Mouse (Mus musculus) liver, embryonic 15.5 days (tissue): Measurements from ENCODE around the gene Cep57l1. TPM values are rescaled to one million over a fixed set of nuclear protein-coding genes. Genes with fewer than 3 reads are reported as not detected.

Experiments
- ATAC-seq: fragments of 200-750 bp; cut with Nextera tagmentation; 2 replicates; pipeline ENCODE4 v1.8.0; 2017; ENCODE audit warnings: moderate number of reproducible peaks, mild to moderate bottlenecking, moderate library complexity; ENCODE audit not compliant: insufficient read depth
- H3K27ac ChIP-seq: fragments of 300-500 bp; sonication (generic); replicated peaks from 2 replicates; pipeline ENCODE4 v1.5.1; 2015; ENCODE audit warnings: mild to moderate bottlenecking, inconsistent platforms
- H3K27me3 ChIP-seq: fragments of 300-500 bp; sonication (generic); 2 replicates; pipeline ENCODE4 v1.6.1; 2015; ENCODE audit warnings: mild to moderate bottlenecking, inconsistent platforms
- H3K36me3 ChIP-seq: fragments of 300-500 bp; sonication (generic); replicated peaks from 2 replicates; pipeline ENCODE4 v1.6.1; 2015; ENCODE audit warnings: moderate library complexity, mild to moderate bottlenecking, inconsistent platforms
- H3K4me1 ChIP-seq: fragments of 300-500 bp; sonication (generic); replicated peaks from 2 replicates; pipeline ENCODE4 v1.6.1; 2015; ENCODE audit warnings: inconsistent platforms
- H3K4me2 ChIP-seq: fragments of 300-500 bp; sonication (generic); 2 replicates; pipeline ENCODE4 v1.6.1; 2015; ENCODE audit warnings: moderate library complexity, mild to moderate bottlenecking, inconsistent platforms
- H3K4me3 ChIP-seq: fragments of 300-500 bp; sonication (generic); replicated peaks from 2 replicates; pipeline ENCODE4 v1.5.1; 2015; ENCODE audit warnings: mild to moderate bottlenecking, inconsistent platforms
- H3K9ac ChIP-seq: fragments of 300-500 bp; sonication (generic); 2 replicates; pipeline ENCODE4 v1.6.1; 2015; ENCODE audit warnings: moderate library complexity, mild to moderate bottlenecking, inconsistent platforms
- H3K9me3 ChIP-seq: fragments of 300-500 bp; sonication (generic); replicated peaks from 2 replicates; pipeline ENCODE4 v1.6.1; 2016; ENCODE audit warnings: inconsistent platforms
- WGBS: fragments of 180-500 bp; shearing (Covaris S2); methylation state at CpG from one replicate; pipeline ENCODE4 v1.1.7; 2015; ENCODE audit warnings: mixed read lengths; ENCODE audit not compliant: insufficient replicate concordance; 5-methylcytosine and 5-hydroxymethylcytosine counted together
- polyA plus RNA-seq: library from polyadenylated mRNA; unstranded; fragments of >200 nt; fragmentation: Nextera tagmentation; extraction: Ambion mirVana; gene quantifications from 2 replicates; pipeline ENCODE4 v1.2.1, GENCODE M21; 2015

The Cep57l1 gene
- polyA plus RNA-seq, 1 experiment from 2014 or later = 13.3 TPM

DNA sequence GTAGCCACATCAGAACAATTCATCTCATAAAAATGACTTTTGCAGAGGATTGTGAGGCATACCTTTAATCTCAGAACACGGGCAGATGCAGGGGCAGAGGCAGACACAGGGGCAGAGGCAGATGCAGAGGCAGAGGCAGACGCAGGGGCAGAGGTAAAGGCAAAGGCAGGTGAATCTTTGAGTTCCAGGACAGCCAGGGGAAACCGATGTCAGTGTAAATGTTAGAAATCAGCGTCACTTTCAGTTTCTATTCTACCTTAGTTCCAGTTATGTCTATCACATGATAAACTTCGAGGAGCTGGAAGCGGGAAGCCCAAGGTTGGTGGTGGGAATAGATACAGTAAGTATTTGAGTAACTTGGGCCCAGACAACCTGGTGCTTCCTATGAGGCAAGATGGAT lies 42.4 kb downstream of the Cep57l1 start:
- Histone ChIP-seq H3K27ac (no peak overlapping the region), H3K4me1 (no peaks in the 10 kb centered on the region), H3K9ac (no peak overlapping the region), H3K36me3 (no peaks in the 10 kb centered on the region), H3K4me2 (no peak overlapping the region), H3K9me3 (no peaks in the 10 kb centered on the region), H3K4me3 (no peak overlapping the region), H3K27me3 (no peaks in the 10 kb centered on the region)
- ATAC-seq = no peak
- WGBS = 83% methylated on average over 6 of the region's 6 CpGs

GRCm38 (mm10) chr10:41766280-41766679 lies 43.4 kb downstream of the Cep57l1 start:
- Histone ChIP-seq H3K4me1 (no peaks in the 10 kb centered on the region), H3K36me3 (no peaks in the 10 kb centered on the region), H3K4me3 (no peak overlapping the region), H3K9me3 (no peaks in the 10 kb centered on the region), H3K9ac (no peak overlapping the region), H3K4me2 (no peak overlapping the region), H3K27me3 (no peaks in the 10 kb centered on the region), H3K27ac (no peak overlapping the region)
- WGBS = 69% methylated on average over 4 of the region's 4 CpGs
- no peak for ATAC-seq

DNA sequence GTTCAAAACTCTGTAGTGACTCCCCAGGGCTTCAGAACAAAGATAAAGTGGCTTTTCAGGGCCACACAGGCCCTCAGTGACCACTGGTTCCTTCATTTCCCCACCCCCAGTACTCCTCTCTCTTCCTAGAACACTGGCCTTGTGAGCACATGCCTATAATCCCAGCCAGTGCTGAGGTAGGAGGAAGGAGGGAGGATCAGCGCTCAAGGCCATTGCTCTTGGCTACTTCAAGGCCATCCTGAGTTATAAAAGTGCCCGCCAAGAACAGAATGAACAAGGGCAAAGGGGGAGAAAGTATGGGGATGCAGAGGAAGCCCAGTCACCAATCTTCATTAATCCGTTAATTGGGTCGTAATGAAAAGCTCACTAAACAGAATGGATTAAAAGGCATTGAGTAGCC lies 44.1 kb downstream of the Cep57l1 start:
- H3K4me1 ChIP-seq = no peaks in the 10 kb centered on the region
- H3K36me3 ChIP-seq = no peaks in the 10 kb centered on the region
- no peaks in the 10 kb centered on the region for H3K27me3 ChIP-seq
- ATAC-seq = no peak
- H3K4me2 ChIP-seq = no peak overlapping the region
- no peak overlapping the region for H3K9ac ChIP-seq
- H3K9me3 ChIP-seq = no peaks in the 10 kb centered on the region
- no peak overlapping the region for H3K27ac ChIP-seq
- no peak overlapping the region for H3K4me3 ChIP-seq
- WGBS = 80% methylated on average over 4 of the region's 4 CpGs

GRCm38 (mm10) chr10:41763741-41764385 lies 45.8 kb downstream of the Cep57l1 start:
- H3K27ac ChIP-seq = no peak overlapping the region
- no peak for ATAC-seq
- no peak overlapping the region for H3K9ac ChIP-seq
- H3K36me3 ChIP-seq = no peaks in the 10 kb centered on the region
- WGBS = 59% methylated on average over 3 of the region's 3 CpGs
- H3K4me2 ChIP-seq = no peak overlapping the region
- no peaks in the 10 kb centered on the region for H3K9me3 ChIP-seq
- no peak overlapping the region for H3K4me3 ChIP-seq
- H3K27me3 ChIP-seq = no peaks in the 10 kb centered on the region
- H3K4me1 ChIP-seq = no peaks in the 10 kb centered on the region

DNA sequence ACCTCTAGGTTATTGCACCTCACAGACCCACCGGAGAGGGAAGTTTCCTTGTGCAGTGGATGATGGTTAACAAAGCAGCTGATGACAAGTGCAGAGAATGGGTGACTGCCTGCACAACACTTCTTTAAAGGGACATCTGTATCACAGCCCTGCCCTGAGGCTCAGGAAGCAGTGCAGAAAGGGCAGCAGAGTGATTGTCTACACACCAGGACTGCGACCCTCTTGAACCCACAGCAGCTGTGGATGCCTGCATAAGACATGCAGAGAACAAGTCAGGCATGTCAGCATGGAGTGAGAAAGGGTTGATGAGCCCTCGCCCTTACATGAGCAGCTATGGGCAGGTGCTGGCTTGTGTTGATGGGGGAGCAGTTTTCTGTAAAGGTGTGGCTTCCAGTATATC lies 48.8 kb downstream of the Cep57l1 start:
- no peaks in the 10 kb centered on the region for H3K4me1 ChIP-seq
- no peak overlapping the region for H3K9ac ChIP-seq
- no peaks in the 10 kb centered on the region for H3K36me3 ChIP-seq
- 66% methylated on average over 3 of the region's 3 CpGs for WGBS
- no peak overlapping the region for H3K4me2 ChIP-seq
- no peaks in the 10 kb centered on the region for H3K9me3 ChIP-seq
- H3K27me3 ChIP-seq = no peaks in the 10 kb centered on the region
- no peak overlapping the region for H3K4me3 ChIP-seq
- no peak overlapping the region for H3K27ac ChIP-seq
- no peak for ATAC-seq

GRCm38 (mm10) chr10:41758041-41758440 lies 51.6 kb downstream of the Cep57l1 start:
- no peak for ATAC-seq
- Histone ChIP-seq H3K36me3 (no peaks in the 10 kb centered on the region), H3K4me2 (no peak overlapping the region), H3K9ac (no peak overlapping the region), H3K4me1 (no peaks in the 10 kb centered on the region), H3K9me3 (no peaks in the 10 kb centered on the region), H3K27ac (no peak overlapping the region), H3K27me3 (no peaks in the 10 kb centered on the region), H3K4me3 (no peak overlapping the region)

DNA sequence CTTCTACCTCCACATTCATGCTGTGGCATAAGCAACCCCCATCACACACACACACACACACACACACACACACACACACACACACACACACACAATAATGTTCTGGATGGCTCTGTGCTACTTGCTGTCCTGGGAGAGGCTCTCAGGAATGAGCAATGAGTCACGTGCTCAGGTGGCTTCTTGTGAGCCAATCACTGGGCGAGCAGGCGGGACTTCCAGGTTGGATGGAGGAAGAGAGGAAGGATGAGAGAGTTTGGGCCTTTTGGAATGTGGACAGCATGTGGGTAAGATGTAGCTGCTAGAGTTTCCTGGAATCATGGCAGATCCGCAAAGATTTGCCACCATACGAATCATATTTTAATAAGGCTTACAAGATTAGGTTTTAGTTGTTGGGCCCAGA lies 52.4 kb downstream of the Cep57l1 start:
- Histone ChIP-seq H3K9me3 (no peaks in the 10 kb centered on the region), H3K36me3 (no peaks in the 10 kb centered on the region), H3K4me2 (no peak overlapping the region), H3K27ac (no peak overlapping the region), H3K9ac (no peak overlapping the region), H3K27me3 (no peaks in the 10 kb centered on the region), H3K4me1 (0 out of 2 replicates have a peak, but pooled peaks cover under 1% of the 10 kb centered on the region), H3K4me3 (no peak overlapping the region)
- 86% methylated on average over 5 of the region's 5 CpGs for WGBS
- ATAC-seq = no peak

- Histone ChIP-seq H3K27ac (no peak overlapping the region), H3K36me3 (no peaks in the 10 kb centered on the region), H3K4me1 (0 out of 2 replicates have a peak, but pooled peaks cover 3% of the 10 kb centered on the region), H3K9me3 (no peaks in the 10 kb centered on the region), H3K4me2 (peak overlapping the region; percentile 6; the same call in 1 of the 2 replicates), H3K27me3 (no peaks in the 10 kb centered on the region), H3K9ac (no peak overlapping the region), H3K4me3 (no peak overlapping the region)
- 23% methylated on average over 14 of the region's 14 CpGs for WGBS
- ATAC-seq = no peak
These were observed 57.7 kb downstream of the Cep57l1 start for GRCm38 (mm10) chr10:41751867-41752480.

DNA sequence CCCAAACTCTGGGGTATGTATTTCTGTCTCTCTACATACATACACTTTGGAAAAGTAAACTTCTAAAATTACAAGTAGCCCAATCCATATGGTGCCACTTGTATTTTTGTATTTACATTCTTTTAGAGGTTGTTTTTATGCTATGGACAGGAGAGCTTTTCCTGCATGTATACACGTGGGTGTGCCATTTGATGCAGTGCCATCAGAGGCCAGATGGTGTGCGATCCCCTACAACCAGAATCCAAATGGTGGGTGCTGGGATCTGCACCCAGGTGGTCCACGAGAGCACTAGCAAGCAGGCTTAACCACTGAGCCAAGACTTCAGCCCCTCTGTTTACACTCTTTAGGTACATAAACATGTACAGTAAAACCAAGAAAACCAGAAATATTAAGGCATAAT lies 60.4 kb downstream of the Cep57l1 start:
- no peak overlapping the region for H3K4me3 ChIP-seq
- H3K27me3 ChIP-seq = no peaks in the 10 kb centered on the region
- no peak overlapping the region for H3K9ac ChIP-seq
- peaks cover 6% of the 10 kb centered on the region; the same call in 1 of the 2 replicates for H3K36me3 ChIP-seq
- WGBS = 78% methylated on average over 3 of the region's 3 CpGs
- H3K4me2 ChIP-seq = no peak overlapping the region
- no peak for ATAC-seq
- 0 out of 2 replicates have a peak, but pooled peaks cover 3% of the 10 kb centered on the region for H3K4me1 ChIP-seq
- no peaks in the 10 kb centered on the region for H3K9me3 ChIP-seq
- no peak overlapping the region for H3K27ac ChIP-seq

GRCm38 (mm10) chr10:41746554-41746953 lies 63.1 kb downstream of the Cep57l1 start:
- no peak overlapping the region for H3K4me2 ChIP-seq
- 79% methylated on average over 5 of the region's 5 CpGs for WGBS
- no peak for ATAC-seq
- no peaks in the 10 kb centered on the region for H3K27me3 ChIP-seq
- H3K9me3 ChIP-seq = no peaks in the 10 kb centered on the region
- no peaks in the 10 kb centered on the region for H3K4me1 ChIP-seq
- H3K27ac ChIP-seq = no peak overlapping the region
- no peak overlapping the region for H3K4me3 ChIP-seq
- H3K36me3 ChIP-seq = peaks cover 19% of the 10 kb centered on the region; the same call in 1 of the 2 replicates
- H3K9ac ChIP-seq = no peak overlapping the region

GRCm38 (mm10) chr10:41744006-41744405 lies 65.7 kb downstream of the Cep57l1 start:
- H3K27me3 ChIP-seq = no peaks in the 10 kb centered on the region
- H3K9me3 ChIP-seq = no peaks in the 10 kb centered on the region
- WGBS = 68% methylated on average over 4 of the region's 4 CpGs
- H3K4me2 ChIP-seq = no peak overlapping the region
- H3K9ac ChIP-seq = no peak overlapping the region
- H3K36me3 ChIP-seq = peaks cover 22% of the 10 kb centered on the region; the same call in 1 of the 2 replicates
- H3K4me1 ChIP-seq = no peaks in the 10 kb centered on the region
- no peak overlapping the region for H3K27ac ChIP-seq
- no peak overlapping the region for H3K4me3 ChIP-seq
- no peak for ATAC-seq

DNA sequence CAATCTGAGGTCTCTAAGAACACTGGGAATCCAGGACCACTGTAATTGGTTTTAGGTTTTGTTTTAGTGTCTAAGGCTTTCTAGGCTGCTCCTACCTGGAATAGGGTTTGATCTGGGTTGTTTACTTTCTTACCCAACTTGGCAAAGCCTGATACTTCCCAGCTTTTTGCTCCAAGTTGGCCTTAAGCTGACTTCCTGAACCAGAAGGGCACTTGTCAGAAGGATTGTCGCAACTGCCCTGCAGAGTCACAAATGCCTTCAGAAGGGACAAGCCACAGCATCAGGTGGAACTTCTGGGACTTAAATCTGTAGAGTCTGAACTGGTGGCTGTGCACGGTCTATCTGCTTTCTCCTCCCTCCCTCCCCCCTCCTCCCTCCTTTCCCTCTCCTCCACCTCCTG lies 69.5 kb downstream of the Cep57l1 start:
- Histone ChIP-seq H3K4me2 (no peak overlapping the region), H3K36me3 (peaks cover 30% of the 10 kb centered on the region), H3K4me3 (no peak overlapping the region), H3K27me3 (no peaks in the 10 kb centered on the region), H3K27ac (no peak overlapping the region), H3K9ac (no peak overlapping the region), H3K9me3 (no peaks in the 10 kb centered on the region), H3K4me1 (no peaks in the 10 kb centered on the region)
- no peak for ATAC-seq
- 64% methylated on average over 2 of the region's 2 CpGs for WGBS
